Mouse (Mus musculus) neural tube, embryonic 14.5 days (tissue): ENCODE data around the gene Efhd2. TPM values are rescaled to one million over a fixed set of nuclear protein-coding genes. Genes with fewer than 3 reads are reported as not detected.

ENCODE experiments used
- ATAC-seq: fragments of 200-750 bp; cut with Nextera tagmentation; 2 replicates; pipeline ENCODE4 v1.8.0; 2017; ENCODE audit warnings: low read depth, mild to moderate bottlenecking, moderate TSS enrichment, moderate library complexity
- H3K27ac ChIP-seq: fragments of 300-500 bp; sonication (generic); 2 replicates; pipeline ENCODE4 v1.5.1; 2014; ENCODE audit warnings: low read depth, mild to moderate bottlenecking, control low read depth, low read length, moderate library complexity, mixed read lengths
- H3K27me3 ChIP-seq: fragments of 300-500 bp; sonication (generic); 2 replicates; pipeline ENCODE4 v1.6.1; 2014; ENCODE audit warnings: low read length; ENCODE audit not compliant: control insufficient read depth, insufficient read depth
- H3K36me3 ChIP-seq: fragments of 300-500 bp; sonication (generic); 2 replicates; pipeline ENCODE4 v1.6.1; 2014; ENCODE audit warnings: low read length, mixed read lengths; ENCODE audit not compliant: control insufficient read depth, insufficient read depth
- H3K4me1 ChIP-seq: fragments of 300-500 bp; sonication (generic); 2 replicates; pipeline ENCODE4 v1.6.1; 2014; ENCODE audit warnings: low read length; ENCODE audit not compliant: control insufficient read depth, insufficient read depth
- H3K4me2 ChIP-seq: fragments of 300-500 bp; sonication (generic); 2 replicates; pipeline ENCODE4 v1.6.1; 2014; ENCODE audit warnings: mild to moderate bottlenecking, low read depth, low read length, control low read depth
- H3K4me3 ChIP-seq: fragments of 300-500 bp; sonication (generic); 2 replicates; pipeline ENCODE4 v1.5.1; 2014; ENCODE audit warnings: low read depth, low read length, control low read depth, mixed read lengths
- H3K9ac ChIP-seq: fragments of 300-500 bp; sonication (generic); replicated peaks from 2 replicates; pipeline ENCODE4 v1.6.1; 2014; ENCODE audit warnings: low read depth, mild to moderate bottlenecking, control low read depth, low read length, mixed read lengths
- H3K9me3 ChIP-seq: fragments of 300-500 bp; sonication (generic); 2 replicates; pipeline ENCODE4 v1.6.1; 2016; ENCODE audit warnings: low read length; ENCODE audit not compliant: control insufficient read depth
- WGBS: fragments of 180-500 bp; shearing (Covaris S2); extraction: QIAGEN DNeasy Blood & Tissue Kit; methylation state at CpG from one replicate; pipeline ENCODE4 v1.1.7; 2014; 5-methylcytosine and 5-hydroxymethylcytosine counted together
- polyA plus RNA-seq: library from polyadenylated mRNA; unstranded; fragments of >200 nt; fragmentation: Nextera tagmentation; extraction: Ambion mirVana; gene quantifications from 2 replicates; pipeline ENCODE4 v1.2.1, GENCODE M21; 2014

Efhd2 gene
- 33.2 and 36.3 TPM in 2 replicates for polyA plus RNA-seq

DNA sequence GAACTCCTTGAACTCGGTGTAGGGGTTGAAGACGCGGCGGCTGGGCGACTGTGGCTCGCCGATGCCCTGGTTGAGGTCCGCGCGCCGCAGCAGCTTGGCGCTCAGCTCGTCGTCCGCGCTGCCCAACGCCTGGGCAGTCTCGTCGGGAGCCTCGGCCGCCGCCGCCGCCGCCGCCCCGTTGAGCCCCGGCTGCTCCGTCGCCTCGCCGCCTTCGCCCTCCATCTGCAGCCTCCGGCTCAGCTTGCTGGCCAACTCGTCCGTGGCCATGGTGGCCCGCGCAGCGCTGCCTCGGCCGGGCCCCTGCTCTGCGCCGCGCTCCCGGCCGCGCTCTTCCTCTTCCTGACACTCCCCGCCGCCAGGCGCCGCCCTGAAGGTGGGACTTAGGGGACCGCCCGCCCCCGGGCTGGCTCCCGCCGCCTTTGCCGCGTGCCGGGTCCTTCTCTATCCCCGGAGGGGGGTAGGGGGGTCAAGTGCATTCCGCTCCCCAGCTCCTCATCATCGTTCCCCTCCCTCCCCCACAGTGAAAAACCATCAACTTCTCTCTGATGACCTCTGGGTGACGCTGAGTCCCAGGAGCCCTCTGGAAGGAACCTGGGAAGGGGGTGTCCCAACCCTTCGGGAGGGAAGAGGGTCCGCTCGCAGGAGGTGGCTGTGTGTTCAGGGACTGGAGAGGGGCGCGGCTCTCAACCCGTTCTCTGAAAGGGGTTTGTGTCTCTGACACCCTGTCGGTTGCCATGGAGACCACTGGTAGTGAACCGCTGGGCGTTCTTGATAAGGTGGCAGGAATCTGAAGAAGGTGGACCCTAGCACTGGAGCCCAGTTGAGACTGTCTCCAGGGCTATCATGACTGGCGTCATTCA, at the start of gene Efhd2:
TSS of gene Efhd2 (minus strand) at position 320 of the 860 bp plus-strand sequence.
- Histone ChIP-seq H3K4me2 (peak within 1 kb of the TSS; percentile 64), H3K27ac (peak within 1 kb of the TSS; percentile 48; the same call in 1 of the 2 replicates), H3K9ac (peak within 1 kb of the TSS; percentile 81), H3K4me3 (peak within 1 kb of the TSS; percentile 77), H3K4me1 (peaks cover 20% of the 10 kb centered on the region), H3K36me3 (no peaks in the 10 kb centered on the region), H3K9me3 (no peaks in the 10 kb centered on the region), H3K27me3 (no peaks in the 10 kb centered on the region)
- peak; percentile 89 for ATAC-seq
- under 1% methylated on average over 71 of the region's 73 CpGs for WGBS

GRCm38 (mm10) chr4:141923961-141924360, 49.2 kb upstream of the Efhd2 start:
- no peak overlapping the region for H3K27ac ChIP-seq
- 87% methylated on average over 11 of the region's 11 CpGs for WGBS
- H3K9me3 ChIP-seq: no peaks in the 10 kb centered on the region
- H3K9ac ChIP-seq: no peak overlapping the region
- no peak for ATAC-seq
- no peak overlapping the region for H3K4me3 ChIP-seq
- H3K4me2 ChIP-seq: no peak overlapping the region
- no peaks in the 10 kb centered on the region for H3K27me3 ChIP-seq
- H3K4me1 ChIP-seq: no peaks in the 10 kb centered on the region
- H3K36me3 ChIP-seq: no peaks in the 10 kb centered on the region

- Histone ChIP-seq H3K27ac (no peak overlapping the region), H3K36me3 (no peaks in the 10 kb centered on the region), H3K27me3 (no peaks in the 10 kb centered on the region), H3K4me3 (no peak overlapping the region), H3K9ac (no peak overlapping the region), H3K9me3 (no peaks in the 10 kb centered on the region), H3K4me2 (no peak overlapping the region), H3K4me1 (no peaks in the 10 kb centered on the region)
- WGBS: 91% methylated on average over 10 of the region's 10 CpGs
- no peak for ATAC-seq
Measured at GRCm38 (mm10) chr4:141920391-141920790, 45.7 kb upstream of the Efhd2 start.

GRCm38 (mm10) chr4:141917735-141918419, 43.2 kb upstream of the Efhd2 start:
- no peak for ATAC-seq
- Histone ChIP-seq H3K36me3 (no peaks in the 10 kb centered on the region), H3K27ac (no peak overlapping the region), H3K9me3 (no peaks in the 10 kb centered on the region), H3K27me3 (no peaks in the 10 kb centered on the region), H3K4me3 (no peak overlapping the region), H3K4me2 (no peak overlapping the region), H3K9ac (no peak overlapping the region), H3K4me1 (no peaks in the 10 kb centered on the region)
- WGBS: 63% methylated on average over 7 of the region's 7 CpGs

- Histone ChIP-seq H3K9ac (no peak overlapping the region), H3K4me1 (no peaks in the 10 kb centered on the region), H3K4me2 (no peak overlapping the region), H3K36me3 (no peaks in the 10 kb centered on the region), H3K4me3 (no peak overlapping the region), H3K27ac (no peak overlapping the region), H3K27me3 (no peaks in the 10 kb centered on the region), H3K9me3 (no peaks in the 10 kb centered on the region)
- ATAC-seq: 0 out of 2 replicates have a peak, but pooled peaks have one; percentile 9
- 36% methylated on average over 7 of the region's 7 CpGs for WGBS
Measured at GRCm38 (mm10) chr4:141914040-141914439, 39.3 kb upstream of the Efhd2 start.

DNA sequence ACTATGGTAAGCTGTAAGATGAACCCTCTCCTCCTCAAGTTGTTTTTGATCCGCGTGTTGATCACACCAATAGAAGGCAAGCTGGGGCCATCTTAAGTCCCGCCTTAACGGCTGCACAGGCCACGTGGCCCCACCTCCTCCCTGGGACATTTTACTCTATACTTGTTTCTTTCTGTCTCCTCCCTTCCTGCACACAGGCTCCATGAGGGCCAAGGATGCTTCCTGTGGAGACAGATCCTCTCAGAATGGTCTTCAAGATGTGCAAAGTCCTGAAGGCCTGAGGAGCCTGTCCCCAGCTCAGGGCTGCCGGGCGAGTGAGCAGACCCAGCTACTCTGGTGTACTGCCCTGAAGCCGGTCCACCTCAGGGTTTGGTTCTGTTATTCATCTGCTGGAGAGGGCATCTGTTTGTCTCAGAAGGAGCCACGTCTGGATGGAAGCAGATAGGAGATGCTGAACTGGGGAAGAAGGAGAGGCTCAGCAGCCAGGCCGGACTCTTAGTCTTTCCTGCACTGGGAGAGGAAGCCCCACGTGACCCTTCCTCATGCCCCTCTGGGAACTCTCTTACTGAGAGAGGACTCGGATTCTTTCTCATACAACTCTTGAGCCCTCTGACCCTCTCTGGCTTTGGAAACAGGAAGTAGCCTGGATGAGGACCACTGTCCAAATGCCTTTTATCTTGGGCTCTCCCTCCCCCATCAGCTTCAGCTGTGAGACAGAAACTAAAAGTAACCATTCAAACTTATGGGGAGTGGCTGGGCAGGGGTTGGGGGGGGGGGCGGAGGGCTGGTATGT, 38.7 kb upstream of the Efhd2 start:
- H3K4me2 ChIP-seq: no peak overlapping the region
- H3K4me1 ChIP-seq: no peaks in the 10 kb centered on the region
- H3K27ac ChIP-seq: no peak overlapping the region
- H3K9me3 ChIP-seq: no peaks in the 10 kb centered on the region
- no peak overlapping the region for H3K9ac ChIP-seq
- no peak for ATAC-seq
- H3K27me3 ChIP-seq: no peaks in the 10 kb centered on the region
- WGBS: 81% methylated on average over 13 of the region's 13 CpGs
- H3K36me3 ChIP-seq: no peaks in the 10 kb centered on the region
- H3K4me3 ChIP-seq: no peak overlapping the region

DNA sequence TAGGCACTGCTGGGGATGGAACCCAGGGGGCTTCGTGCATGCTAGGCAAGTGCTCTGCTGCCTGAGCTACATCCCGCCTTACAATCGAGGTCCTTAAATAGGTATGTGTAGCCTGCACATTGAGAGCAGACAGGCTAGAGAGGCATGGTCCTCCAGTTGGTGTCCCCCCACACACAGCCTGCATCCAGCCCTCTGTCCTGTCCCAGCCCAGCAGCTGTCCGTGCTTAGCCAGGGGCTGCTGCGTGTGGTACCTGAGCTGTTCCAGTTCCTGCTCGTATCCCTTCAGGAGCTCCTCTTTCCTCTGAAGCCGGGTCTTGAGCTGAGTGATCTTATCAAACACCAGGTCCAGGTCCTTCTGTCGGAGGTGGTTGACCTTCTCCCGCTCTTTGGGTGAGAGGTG, 30.0 kb upstream of the Efhd2 start:
- Histone ChIP-seq H3K4me3 (no peak overlapping the region), H3K36me3 (no peaks in the 10 kb centered on the region), H3K4me2 (no peak overlapping the region), H3K9ac (no peak overlapping the region), H3K4me1 (peaks cover 10% of the 10 kb centered on the region), H3K27me3 (no peaks in the 10 kb centered on the region), H3K9me3 (no peaks in the 10 kb centered on the region), H3K27ac (no peak overlapping the region)
- WGBS: 90% methylated on average over 9 of the region's 9 CpGs
- ATAC-seq: no peak

- ATAC-seq: peak; percentile 3; the same call in 1 of the 2 replicates
- H3K27ac ChIP-seq: peak overlapping the region; percentile 71
- H3K4me3 ChIP-seq: no peak overlapping the region
- H3K4me1 ChIP-seq: peaks cover 10% of the 10 kb centered on the region
- H3K4me2 ChIP-seq: no peak overlapping the region
- H3K9ac ChIP-seq: no peak overlapping the region
- no peaks in the 10 kb centered on the region for H3K9me3 ChIP-seq
- no peaks in the 10 kb centered on the region for H3K27me3 ChIP-seq
- 68% methylated on average over 8 of the region's 8 CpGs for WGBS
- H3K36me3 ChIP-seq: no peaks in the 10 kb centered on the region
Measured at GRCm38 (mm10) chr4:141902479-141902858, 27.7 kb upstream of the Efhd2 start.
